Mouse (Mus musculus) kidney, adult 18-20 months (tissue): ENCODE results near the gene Zfyve16.

Source experiments
- DNase-seq: peaks from one replicate; pipeline ENCODE4 v3.0.0; 2021

Zfyve16 gene

DNA sequence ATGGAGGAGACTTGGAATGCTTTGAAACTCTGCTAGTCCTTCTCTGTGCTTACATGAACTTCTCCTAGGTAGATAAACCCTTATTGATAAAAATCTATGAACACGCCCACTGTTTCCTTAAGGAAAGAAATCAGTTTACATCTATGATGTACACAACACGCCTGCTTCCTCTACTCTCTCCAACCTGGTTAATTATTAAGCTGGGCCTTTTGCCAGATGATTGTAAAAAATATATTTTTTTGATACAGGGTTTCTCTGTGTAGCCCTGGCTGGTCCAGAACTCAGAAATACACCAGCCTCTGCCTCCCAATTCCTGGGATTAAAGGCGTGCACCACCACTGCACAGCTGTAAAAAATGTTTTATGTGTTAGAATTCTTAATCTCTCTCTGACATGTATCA is 66.0 kb downstream of the Zfyve16 start:
- no peak for DNase-seq

- no peak for DNase-seq
These were observed 83.8 kb downstream of the Zfyve16 start for GRCm38 (mm10) chr13:92446872-92447271.

- DNase-seq: no peak
These were observed 90.4 kb downstream of the Zfyve16 start for GRCm38 (mm10) chr13:92440286-92440685.

DNA sequence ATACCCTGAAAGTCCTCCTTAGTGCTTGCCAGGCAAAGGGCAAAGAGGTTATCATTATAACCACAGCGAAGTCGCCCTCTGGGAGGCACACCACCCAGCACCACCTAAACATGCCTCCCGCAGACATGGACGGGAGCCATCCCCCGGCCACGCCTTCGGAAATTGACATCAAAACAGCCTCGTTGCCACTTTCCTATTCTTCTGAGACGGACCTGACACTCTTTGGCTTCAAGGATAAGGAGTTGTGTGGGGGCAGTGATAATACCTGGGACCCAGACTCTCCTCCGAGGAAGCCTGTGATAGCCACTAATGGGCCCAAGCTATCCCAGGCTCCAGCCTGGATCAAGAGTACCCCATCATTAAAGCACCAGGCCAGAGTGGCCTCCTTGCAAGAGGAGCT is 92.0 kb downstream of the Zfyve16 start:
- DNase-seq: no peak
